Mouse (Mus musculus) MEL (cell line): Measurements from ENCODE around the gene Mms19. TPM values are rescaled to one million over a fixed set of nuclear protein-coding genes. Genes with fewer than 3 reads are reported as not detected.

ENCODE experiments used
- DNase-seq: peaks from one replicate; pipeline ENCODE4 v3.0.0; 2011; ENCODE audit warnings: low read depth, low spot score
- H3K27ac ChIP-seq: 2 replicates; pipeline ENCODE4 v1.5.1; 2012; ENCODE audit warnings: low read depth, mild to moderate bottlenecking, control low read depth, low read length, moderate library complexity; ENCODE audit not compliant: control insufficient read depth
- H3K27me3 ChIP-seq, 2 experiments: fragments of 150-350 bp in 1 of 2; sonication (generic) in 1 of 2; 2 replicates each; pipeline ENCODE4 v1.6.1; 2012; ENCODE audit warnings: low read length in 2 of 2, mild to moderate bottlenecking in 2 of 2, improper control_type of control experiment in 1 of 2, moderate library complexity in 1 of 2; ENCODE audit not compliant: insufficient read depth in 2 of 2, control insufficient read depth in 1 of 2
- H3K36me3 ChIP-seq, 2 experiments: 2 replicates each; pipeline ENCODE4 v1.6.1; 2012 to 2014; ENCODE audit warnings: low read length in 2 of 2, improper control_type of control experiment in 1 of 2, inconsistent platforms in 1 of 2, mild to moderate bottlenecking in 1 of 2; ENCODE audit not compliant: insufficient read depth in 2 of 2, control insufficient read depth in 1 of 2
- H3K4me1 ChIP-seq, 2 experiments: fragments of 150-350 bp in 1 of 2; sonication (generic) in 1 of 2; 2 replicates each; pipeline ENCODE4 v1.6.1; 2012; ENCODE audit warnings: low read length in 2 of 2, improper control_type of control experiment in 1 of 2, mild to moderate bottlenecking in 1 of 2; ENCODE audit not compliant: insufficient read depth in 2 of 2, control insufficient read depth in 1 of 2
- H3K4me3 ChIP-seq, 2 experiments: fragments of 150-350 bp in 1 of 2; sonication (generic) in 1 of 2; 2 replicates each; pipeline ENCODE4 v1.5.1; 2012; ENCODE audit warnings: low read depth in 2 of 2, low read length in 2 of 2, mild to moderate bottlenecking in 2 of 2, moderate library complexity in 2 of 2, control low read depth in 1 of 2, improper control_type of control experiment in 1 of 2; ENCODE audit not compliant: control insufficient read depth in 1 of 2, insufficient read depth in 1 of 2
- H3K79me2 ChIP-seq: 2 replicates; pipeline ENCODE4 v1.6.1; 2012; ENCODE audit warnings: mild to moderate bottlenecking, low read length, moderate library complexity; ENCODE audit not compliant: control insufficient read depth, poor library complexity, insufficient read depth
- H3K9ac ChIP-seq: 2 replicates; pipeline ENCODE4 v1.6.1; 2012; ENCODE audit warnings: low read depth, mild to moderate bottlenecking, control low read depth, low read length, moderate library complexity; ENCODE audit not compliant: control insufficient read depth, poor library complexity, severe bottlenecking
- H3K9me3 ChIP-seq: fragments of 150-350 bp; sonication (generic); replicated peaks from 2 replicates; pipeline ENCODE4 v1.6.1; 2012; ENCODE audit warnings: mild to moderate bottlenecking, low read length, improper control_type of control experiment, moderate library complexity; ENCODE audit not compliant: insufficient read depth
- CHD1 ChIP-seq: IDR thresholded peaks from 2 replicates; pipeline ENCODE4 v1.6.1; 2012; ENCODE audit warnings: low read depth, mild to moderate bottlenecking, inconsistent platforms, low read length, improper control_type of control experiment
- CHD2 ChIP-seq: IDR thresholded peaks from 2 replicates; pipeline ENCODE4 v1.6.1; 2011; ENCODE audit warnings: low read length, improper control_type of control experiment
- ELF1 ChIP-seq: IDR thresholded peaks from 2 replicates; pipeline ENCODE4 v1.6.1; 2014; ENCODE audit warnings: low read depth, mild to moderate bottlenecking, inconsistent platforms, low read length, improper control_type of control experiment, moderate library complexity
- EP300 ChIP-seq, 2 experiments: IDR thresholded peaks; 2 replicates each; pipeline ENCODE4 v1.6.1; 2011; ENCODE audit warnings: improper control_type of control experiment in 2 of 2, low read length in 2 of 2, low read depth in 1 of 2, mild to moderate bottlenecking in 1 of 2
- GATA1 ChIP-seq: IDR thresholded peaks from 2 replicates; pipeline ENCODE4 v1.6.1; 2011; ENCODE audit warnings: low read depth, low read length, improper control_type of control experiment
- JUND ChIP-seq: IDR thresholded peaks from 2 replicates; pipeline ENCODE4 v1.6.1; 2011; ENCODE audit warnings: low read depth, mild to moderate bottlenecking, improper control_type of control experiment, low read length
- KAT2A ChIP-seq: conservative IDR thresholded peaks from 2 replicates; pipeline ENCODE4 v1.6.1; 2012; ENCODE audit warnings: low read depth, low read length, improper control_type of control experiment, inconsistent platforms
- MAZ ChIP-seq: IDR thresholded peaks from 2 replicates; pipeline ENCODE4 v1.6.1; 2012; ENCODE audit warnings: low read depth, mild to moderate bottlenecking, inconsistent platforms, low read length, improper control_type of control experiment
- MEF2A ChIP-seq: IDR thresholded peaks from 2 replicates; pipeline ENCODE4 v1.6.1; 2014; ENCODE audit warnings: low read depth, mild to moderate bottlenecking, inconsistent platforms, low read length, improper control_type of control experiment; ENCODE audit not compliant: poor library complexity, insufficient replicate concordance, severe bottlenecking; ENCODE audit errors: extremely low read depth
- MXI1 ChIP-seq: IDR thresholded peaks from 2 replicates; pipeline ENCODE4 v1.6.1; 2011; ENCODE audit warnings: mild to moderate bottlenecking, low read depth, low read length, improper control_type of control experiment
- NELFE ChIP-seq: IDR thresholded peaks from 2 replicates; pipeline ENCODE4 v1.6.1; 2011; ENCODE audit warnings: low read depth, low read length, improper control_type of control experiment
- POLR2A ChIP-seq, 2 experiments: IDR thresholded peaks; 2 replicates each; pipeline ENCODE4 v1.6.1; 2011 to 2012; ENCODE audit warnings: low read length in 2 of 2, mild to moderate bottlenecking in 2 of 2, control low read depth in 1 of 2, improper control_type of control experiment in 1 of 2, low read depth in 1 of 2, moderate library complexity in 1 of 2; ENCODE audit not compliant: control insufficient read depth in 1 of 2, insufficient read depth in 1 of 2, poor library complexity in 1 of 2
- POLR2AphosphoS2 ChIP-seq: IDR thresholded peaks from 2 replicates; pipeline ENCODE4 v1.6.1; 2011; ENCODE audit warnings: low read length, improper control_type of control experiment
- RCOR1 ChIP-seq: IDR thresholded peaks from 2 replicates; pipeline ENCODE4 v1.6.1; 2012; ENCODE audit warnings: low read depth, mild to moderate bottlenecking, inconsistent platforms, low read length, improper control_type of control experiment
- SIN3A ChIP-seq: IDR thresholded peaks from 2 replicates; pipeline ENCODE4 v1.6.1; 2012; ENCODE audit warnings: low read length, improper control_type of control experiment, inconsistent platforms
- TBP ChIP-seq: IDR thresholded peaks from 2 replicates; pipeline ENCODE4 v1.8.0; 2011; ENCODE audit warnings: low read depth, low read length, improper control_type of control experiment
- UBTF ChIP-seq: IDR thresholded peaks from 2 replicates; pipeline ENCODE4 v1.6.1; 2012; ENCODE audit warnings: low read depth, mild to moderate bottlenecking, inconsistent platforms, low read length, improper control_type of control experiment, moderate library complexity, borderline replicate concordance; ENCODE audit not compliant: insufficient read depth
- USF2 ChIP-seq, 2 experiments: IDR thresholded peaks; 2 replicates each; pipeline ENCODE4 v1.6.1; 2011 to 2012; ENCODE audit warnings: improper control_type of control experiment in 2 of 2, low read length in 2 of 2, borderline replicate concordance in 1 of 2, inconsistent platforms in 1 of 2, low read depth in 1 of 2, mild to moderate bottlenecking in 1 of 2; ENCODE audit not compliant: insufficient read depth in 1 of 2
- ZC3H11A ChIP-seq: IDR thresholded peaks from 2 replicates; pipeline ENCODE4 v1.6.1; 2012; ENCODE audit warnings: low read depth, mild to moderate bottlenecking, inconsistent platforms, low read length, improper control_type of control experiment
- ZKSCAN1 ChIP-seq: IDR thresholded peaks from 2 replicates; pipeline ENCODE4 v1.6.1; 2012; ENCODE audit warnings: low read depth, mild to moderate bottlenecking, inconsistent platforms, low read length, improper control_type of control experiment, moderate library complexity
- ZMIZ1 ChIP-seq: IDR thresholded peaks from 2 replicates; pipeline ENCODE4 v1.6.1; 2012; ENCODE audit warnings: low read depth, mild to moderate bottlenecking, inconsistent platforms, low read length, improper control_type of control experiment, moderate library complexity
- ZNF384 ChIP-seq: IDR thresholded peaks from 2 replicates; pipeline ENCODE4 v1.6.1; 2012; ENCODE audit warnings: low read depth, mild to moderate bottlenecking, inconsistent platforms, low read length, improper control_type of control experiment
- polyA plus RNA-seq, 2 experiments: library from polyadenylated mRNA; stranded (reverse) in 1 of 2; unstranded in 1 of 2; fragments of >175 nt in 1 of 2; fragments of >200 nt in 1 of 2; gene quantifications; 2 replicates each; pipeline versions ENCODE4 v1.2.1 to v1.2.4; 2012; ENCODE audit warnings: low replicate concordance in 2 of 2, low read depth in 1 of 2; ENCODE audit not compliant: insufficient read length in 2 of 2, insufficient read depth in 1 of 2, missing spikeins in 1 of 2
- total RNA-seq: library from RNA; depleted of rRNA; stranded (reverse); fragments of 300-350 nt; gene quantifications from 2 replicates; pipeline ENCODE4 v1.2.3, GENCODE M21; 2012

Mms19 gene
- total and polyA plus RNA-seq, 3 experiments = 25.6 to 88.6 TPM; not detected in 1

GRCm38 (mm10) chr19:41981595-41981927 is 604 bp upstream of the Mms19 start, which contains the start of gene Ubtd1:
Ubtd1 (plus strand) TSS chr19:41981763.
- H3K27me3 ChIP-seq = no peaks in the 10 kb centered on the region
- peaks cover 0 to 5% of the 10 kb centered on the region in 2 experiments; a peak in 1 of 4 replicates for H3K4me1 ChIP-seq
- TF ChIP-seq CHD1 (no peak), RCOR1 (peak; percentile 1; the same call in 1 of the 2 replicates), MAZ (no peak; the same call in 1 of the 2 replicates), MEF2A (no peak), UBTF (0 out of 2 replicates have a peak, but pooled peaks have one; percentile 3), TBP (no peak), POLR2A (IDR thresholded peaks at IDR 0.05; ENCODE audit: control insufficient read depth in 1 of 2, insufficient read depth in 1 of 2, low read depth in 1 of 2, low read length in 2 of 2, poor library complexity in 1 of 2) (no peak)
- H3K27ac ChIP-seq = peak within 1 kb of the TSS; percentile 49
- peak within 1 kb of the TSS; percentile 94 for H3K9ac ChIP-seq
- peaks cover 24% of the 10 kb centered on the region for H3K79me2 ChIP-seq
- peak within 1 kb of the TSS; percentile 86 to 93 for H3K4me3 ChIP-seq
- no peak for DNase-seq
- H3K36me3 ChIP-seq = peaks cover 0 to 10% of the 10 kb centered on the region in 2 experiments; a peak in 2 of 4 replicates
- H3K9me3 ChIP-seq = no peaks in the 10 kb centered on the region

- H3K4me3 ChIP-seq = peak overlapping the region; percentile 70 to 89
- no peaks in the 10 kb centered on the region for H3K9me3 ChIP-seq
- H3K9ac ChIP-seq = peak overlapping the region; percentile 85
- peak; percentile 81; the same call in 1 of the 2 replicates for TF ChIP-seq SIN3A
- no peak for TF ChIP-seq CHD1
- TF ChIP-seq ELF1 = peak; percentile 60; the same call in 1 of the 2 replicates
- peak; percentile 89 for TF ChIP-seq MXI1
- no peak for TF ChIP-seq RCOR1
- H3K79me2 ChIP-seq = peaks cover 26% of the 10 kb centered on the region
- peaks cover 0 to 10% of the 10 kb centered on the region in 2 experiments; a peak in 2 of 4 replicates for H3K36me3 ChIP-seq
- H3K27me3 ChIP-seq = no peaks in the 10 kb centered on the region
- H3K4me1 ChIP-seq = peaks cover 0 to 5% of the 10 kb centered on the region in 2 experiments; a peak in 1 of 4 replicates
- H3K27ac ChIP-seq = peak overlapping the region; percentile 49
- DNase-seq = peak; percentile 87
These were observed 537 bp downstream of the Mms19 start for GRCm38 (mm10) chr19:41980422-41980818.

DNA sequence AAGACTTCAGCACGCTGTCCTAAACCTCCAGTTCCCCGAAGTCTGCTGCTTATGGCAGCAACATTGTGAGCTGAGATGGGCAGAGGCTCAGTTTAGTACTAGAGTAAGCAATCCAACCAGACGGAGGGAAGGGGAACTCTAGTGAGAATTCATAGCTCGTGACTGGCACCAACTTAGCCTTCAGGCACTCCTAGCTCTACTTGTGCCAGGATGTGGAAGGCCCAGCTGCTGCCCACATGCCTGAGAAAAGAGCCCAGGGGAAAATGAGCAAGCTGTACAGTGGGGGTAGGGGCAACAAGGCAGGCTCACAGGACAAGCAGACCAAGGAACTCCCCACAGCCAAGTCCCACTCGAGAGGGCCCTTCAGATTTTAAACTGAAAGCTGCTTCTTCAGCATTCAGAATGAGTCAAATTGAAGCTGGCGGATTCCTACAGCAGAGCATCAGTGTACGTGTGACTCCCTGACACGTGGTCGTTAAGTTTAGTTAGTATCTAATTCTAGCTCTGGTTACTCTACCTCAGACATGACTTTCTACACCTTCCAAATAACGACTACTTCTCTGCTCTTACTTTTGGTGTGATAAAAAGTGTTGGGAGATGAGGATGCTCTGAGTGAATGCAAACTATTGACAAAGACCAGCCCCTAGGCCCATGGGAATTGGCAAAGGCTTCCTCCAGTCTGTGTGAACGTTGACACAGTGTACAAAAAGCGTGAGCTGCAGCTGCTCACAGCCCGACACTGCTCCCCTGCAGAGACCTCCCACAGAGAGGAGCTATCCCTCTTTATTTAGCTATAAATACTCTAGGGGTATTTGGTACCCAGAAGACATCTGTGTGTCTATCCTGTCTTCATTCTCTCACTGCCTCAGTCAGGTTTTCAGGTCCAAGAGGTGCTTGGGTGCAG is 6.8 kb downstream of the Mms19 start:
- Histone ChIP-seq H3K4me3 (no peak overlapping the region), H3K36me3 (peaks cover 3 to 7% of the 10 kb centered on the region in 2 experiments), H3K9ac (no peak overlapping the region), H3K27ac (no peak overlapping the region), H3K27me3 (no peaks in the 10 kb centered on the region), H3K79me2 (peaks cover 35% of the 10 kb centered on the region), H3K9me3 (no peaks in the 10 kb centered on the region), H3K4me1 (no peaks in the 10 kb centered on the region; a peak in 1 of 4 replicates)
- TF ChIP-seq CHD2 (no peak), USF2 (IDR thresholded peaks at IDR 0.05; ENCODE audit: borderline replicate concordance in 1 of 2, insufficient read depth in 1 of 2, low read depth in 1 of 2, low read length in 2 of 2) (no peak), NELFE (no peak), ZMIZ1 (no peak), JUND (no peak), POLR2AphosphoS2 (no peak), ZKSCAN1 (no peak), GATA1 (no peak), TBP (no peak), ZC3H11A (no peak), ZNF384 (no peak), KAT2A (no peak), EP300 (IDR thresholded peaks at IDR 0.05; ENCODE audit: low read depth in 1 of 2, low read length in 2 of 2) (no peak)
- no peak for DNase-seq
